Comparison of ENCODE assay signal across 8 mouse cellular contexts in the genomic region with DNA sequence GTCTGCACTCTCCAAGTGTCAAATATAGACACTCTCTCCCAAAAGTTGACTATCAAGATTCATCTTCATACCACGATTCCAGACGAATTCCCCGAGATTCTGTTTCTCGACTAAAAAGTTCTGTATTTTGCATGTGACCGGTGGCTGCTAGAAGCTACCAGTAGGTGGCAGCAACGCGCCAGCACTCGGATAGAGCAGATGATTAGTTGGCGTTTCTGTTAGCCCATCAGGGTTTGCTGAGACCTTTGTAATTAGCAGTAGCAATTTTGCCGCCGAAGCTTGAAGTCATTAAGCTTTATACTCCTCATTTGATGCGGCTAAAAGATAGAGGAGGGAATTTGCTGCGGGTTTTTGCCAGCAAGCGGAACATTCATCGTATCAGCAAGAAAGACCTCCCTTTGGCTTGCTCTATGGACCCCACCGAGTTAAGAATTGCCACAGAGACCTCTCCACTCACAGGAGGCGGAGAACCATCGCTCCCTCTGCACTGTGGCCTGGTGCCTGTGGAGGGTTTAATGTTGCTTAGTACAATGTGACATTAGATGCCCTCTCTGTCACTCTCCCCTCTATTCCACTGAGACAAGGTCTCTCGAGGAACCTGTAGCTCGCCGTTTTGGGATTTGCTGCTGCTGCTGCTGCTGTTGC. TPM values are rescaled to one million over a fixed set of nuclear protein-coding genes. Genes with fewer than 3 reads are reported as not detected.
DNase-seq lines count a peak whose midpoint lies in the region; ATAC-seq and TF ChIP-seq lines count a peak whose summit lies in the region.

No protein-coding gene starts in this region.

- no peak for TF ChIP-seq POLR2A in heart, adult 2 months (IDR thresholded peaks at IDR 0.05; ENCODE audit: insufficient read depth, low read depth, low read length)
- TF ChIP-seq POLR2A in thymus, adult 2 months (IDR thresholded peaks at IDR 0.05; ENCODE audit: control insufficient read depth, extremely low read depth, insufficient read depth, low read length, poor library complexity) = no peak

- ATAC-seq in liver, embryonic 14.5 days (ENCODE audit: insufficient read depth) = no peak
- ATAC-seq in neural tube, embryonic 14.5 days (ENCODE audit: low read depth) = peak; percentile 88

- no peaks in the 10 kb centered on the region for H3K27me3 ChIP-seq in heart, adult 2 months (ENCODE audit: control insufficient read depth, insufficient read depth, low read length)
- H3K27me3 ChIP-seq in liver, embryonic 14.5 days (ENCODE audit: control insufficient read depth, insufficient read depth, low read length) = no peaks in the 10 kb centered on the region
- no peaks in the 10 kb centered on the region for H3K27me3 ChIP-seq in neural tube, embryonic 14.5 days (ENCODE audit: control insufficient read depth, insufficient read depth, low read length)
- no peaks in the 10 kb centered on the region for H3K27me3 ChIP-seq in thymus, adult 2 months (ENCODE audit: control insufficient read depth, insufficient read depth, low read length)

- TF ChIP-seq EP300 in heart, adult 2 months (IDR thresholded peaks at IDR 0.05; ENCODE audit: insufficient read depth, low read depth, low read length) = peak; percentile 51; the same call in 1 of the 2 replicates
- TF ChIP-seq EP300 in liver, embryonic 14.5 days (IDR thresholded peaks at IDR 0.05; ENCODE audit: low read depth) = no peak

- H3K9me3 ChIP-seq in liver, embryonic 14.5 days (ENCODE audit: control insufficient read depth, low read length) = no peaks in the 10 kb centered on the region
- H3K9me3 ChIP-seq in neural tube, embryonic 14.5 days (ENCODE audit: control insufficient read depth, low read length) = no peaks in the 10 kb centered on the region

- H3K27ac ChIP-seq in heart, adult 2 months = no peak overlapping the region
- no peak overlapping the region for H3K27ac ChIP-seq in liver, embryonic 14.5 days
- H3K27ac ChIP-seq in neural tube, embryonic 14.5 days (ENCODE audit: low read depth, low read length) = peak overlapping the region; percentile 22; the same call in 1 of the 2 replicates
- H3K27ac ChIP-seq in thymus, adult 2 months (ENCODE audit: control insufficient read depth, insufficient read depth, low read length) = no peak overlapping the region

- no peaks in the 10 kb centered on the region for H3K79me2 ChIP-seq in heart, adult 2 months (replicated peaks; ENCODE audit: control insufficient read depth, insufficient read depth, low read length)

- no peak overlapping the region for H3K4me2 ChIP-seq in liver, embryonic 14.5 days (ENCODE audit: low read depth)
- H3K4me2 ChIP-seq in neural tube, embryonic 14.5 days (ENCODE audit: low read depth, low read length) = peak overlapping the region; percentile 23; the same call in 1 of the 2 replicates

- H3K36me3 ChIP-seq in heart, adult 2 months (ENCODE audit: control insufficient read depth, insufficient read depth, low read length) = no peaks in the 10 kb centered on the region
- no peaks in the 10 kb centered on the region for H3K36me3 ChIP-seq in liver, embryonic 14.5 days (replicated peaks; ENCODE audit: control insufficient read depth, insufficient read depth, low read depth)
- H3K36me3 ChIP-seq in neural tube, embryonic 14.5 days (ENCODE audit: control insufficient read depth, insufficient read depth, low read length) = no peaks in the 10 kb centered on the region
- H3K36me3 ChIP-seq in thymus, adult 2 months (ENCODE audit: control insufficient read depth, insufficient read depth, low read length) = no peaks in the 10 kb centered on the region

- H3K4me3 ChIP-seq in heart, adult 2 months = no peak overlapping the region
- H3K4me3 ChIP-seq in liver, embryonic 14.5 days (ENCODE audit: insufficient read depth in 1 of 2, low read depth in 2 of 2, low read length in 2 of 2) = no peak overlapping the region
- H3K4me3 ChIP-seq in neural tube, embryonic 14.5 days (ENCODE audit: low read depth, low read length) = no peak overlapping the region
- no peak overlapping the region for H3K4me3 ChIP-seq in thymus, adult 2 months (ENCODE audit: control insufficient read depth, insufficient read depth, low read length)

- 27% methylated on average over 21 of the region's 21 CpGs for WGBS in heart, adult 2 months
- WGBS in liver, embryonic 14.5 days (ENCODE audit: insufficient replicate concordance) = 29% methylated on average over 21 of the region's 21 CpGs
- 23% methylated on average over 21 of the region's 21 CpGs for WGBS in neural tube, embryonic 14.5 days
- WGBS in thymus, adult 2 months = 35% methylated on average over 21 of the region's 21 CpGs

- H3K9ac ChIP-seq in heart, adult 2 months (ENCODE audit: low read depth, low read length) = no peak overlapping the region
- no peak overlapping the region for H3K9ac ChIP-seq in liver, embryonic 14.5 days (replicated peaks)
- H3K9ac ChIP-seq in neural tube, embryonic 14.5 days (replicated peaks; ENCODE audit: low read depth, low read length) = no peak overlapping the region

- intact Hi-C loops in heart, adult 2 months (cut with DNase I) = loop anchor here (1.0 kb wide), 3 partner anchors 74 to 127 kb away; a partner anchor contains a TSS

- H3K4me1 ChIP-seq in heart, adult 2 months (ENCODE audit: control insufficient read depth, insufficient read depth, low read length) = no peaks in the 10 kb centered on the region
- H3K4me1 ChIP-seq in liver, embryonic 14.5 days (replicated peaks; ENCODE audit: control insufficient read depth in 2 of 2, insufficient read depth in 2 of 2, low read length in 1 of 2) = no peaks in the 10 kb centered on the region
- 0 out of 2 replicates have a peak, but pooled peaks cover 4% of the 10 kb centered on the region for H3K4me1 ChIP-seq in neural tube, embryonic 14.5 days (ENCODE audit: control insufficient read depth, insufficient read depth, low read length)
- no peaks in the 10 kb centered on the region for H3K4me1 ChIP-seq in thymus, adult 2 months (replicated peaks; ENCODE audit: control insufficient read depth, insufficient read depth, low read length)

- TF ChIP-seq CTCF in heart, adult 2 months (IDR thresholded peaks at IDR 0.05) = peak; percentile 98
- TF ChIP-seq CTCF in liver, embryonic 14.5 days (IDR thresholded peaks at IDR 0.05; ENCODE audit: low read depth) = peak; percentile 87
- TF ChIP-seq CTCF in thymus, adult 2 months (IDR thresholded peaks at IDR 0.05; ENCODE audit: borderline replicate concordance, control insufficient read depth, extremely low read depth, insufficient read depth, low read length, poor library complexity) = peak; percentile 47; the same call in 1 of the 2 replicates

- DNase-seq in CD4-positive helper T cell, adult 2 months (ENCODE audit: low read depth, low spot score) = peak; percentile 66
- DNase-seq in adrenal gland, adult 18-20 months (ENCODE audit: low spot score in 2 of 2) = peak; percentile 66 to 75
- DNase-seq in embryo, embryonic 10 days (ENCODE audit: low spot score) = peak; percentile 86
- peak; percentile 62 to 75 for DNase-seq in heart, adult 2 months
- DNase-seq in kidney, postnatal 25 days = peak; percentile 73 to 80
- DNase-seq in liver, embryonic 14.5 days (ENCODE audit: low read depth in 3 of 3, low spot score in 3 of 3) = peak; percentile 23 to 27 (median 25)
- peak; percentile 65 for DNase-seq in thymus, adult 2 months

RNA-seq across cellular contexts. Expression of a gene that starts 50.6 kb away (rescaled TPM):
- under 1 TPM; 0.13 to 0.20 TPM for total RNA-seq in adrenal gland, adult 18-20 months (2021)
- not detected for total RNA-seq in heart, adult 2 months (2021)
- 0.06 and 0.15 TPM in 2 replicates for polyA plus RNA-seq in heart, adult 2 months (2012; rRNA removed)
- 12.9 and 13.4 TPM in 2 replicates for polyA plus RNA-seq in liver, embryonic 14.5 days (2012; rRNA removed)
- polyA plus RNA-seq in liver, embryonic 14.5 days (2014; fragmentation: Nextera tagmentation; extraction: Ambion mirVana) = 9.5 and 10.6 TPM in 2 replicates
- polyA plus RNA-seq in neural tube, embryonic 14.5 days (2014; fragmentation: Nextera tagmentation; extraction: Ambion mirVana) = 0.06 and 0.24 TPM in 2 replicates
- polyA plus RNA-seq in thymus, adult 2 months (2012; rRNA removed) = 0.46 and 1.1 TPM in 2 replicates

Comparison
In these comparisons a context has a peak if more than half of its experiments do, and no peak if none do; other contexts are left out.
1. DNase-seq: peak in every context shown above with its lines; median percentile 86 in embryo, embryonic 10 days; 76 in kidney, postnatal 25 days; 70 in adrenal gland, adult 18-20 months; 68 in heart, adult 2 months; 66 in CD4-positive helper T cell, adult 2 months; 65 in thymus, adult 2 months; 25 in liver, embryonic 14.5 days.
2. CTCF ChIP-seq: peak in every context shown above with its lines; median percentile 98 in heart, adult 2 months; 87 in liver, embryonic 14.5 days; 47 in thymus, adult 2 months.